Mouse (Mus musculus): ENCODE results near the gene Auts2. TPM values are rescaled to one million over a fixed set of nuclear protein-coding genes. Genes with fewer than 3 reads are reported as not detected.

Gene Auts2
- polyA plus RNA-seq, 1 experiment = 9.2 TPM

GRCm38 (mm10) chr5:131789601-131790000 is 753.5 kb downstream of the Auts2 start:
- Histone ChIP-seq H3K27me3 (replicated peaks; ENCODE audit: control insufficient read depth, insufficient read depth, low read length) (no peaks in the 10 kb centered on the region), H3K27ac (ENCODE audit: insufficient read depth, low read depth, low read length) (no peak overlapping the region), H3K4me1 (ENCODE audit: control insufficient read depth, insufficient read depth, low read length) (no peaks in the 10 kb centered on the region), H3K36me3 (ENCODE audit: control insufficient read depth, insufficient read depth, low read length) (no peaks in the 10 kb centered on the region), H3K4me3 (ENCODE audit: insufficient read depth, low read depth, low read length) (no peak overlapping the region)
- 64% methylated on average over 8 of the region's 8 CpGs for WGBS
- DNase-seq = no peak
- TF ChIP-seq CTCF (conservative IDR thresholded peaks at IDR 0.05; ENCODE audit: insufficient read depth, insufficient read length, low read depth, low read length) (no peak), POLR2A (IDR thresholded peaks at IDR 0.05; ENCODE audit: low read depth, low read length) (no peak)

GRCm38 (mm10) chr5:131788008-131788407 is 755.1 kb downstream of the Auts2 start:
- TF ChIP-seq POLR2A (IDR thresholded peaks at IDR 0.05; ENCODE audit: low read depth, low read length) (no peak), CTCF (conservative IDR thresholded peaks at IDR 0.05; ENCODE audit: insufficient read depth, insufficient read length, low read depth, low read length) (no peak)
- Histone ChIP-seq H3K27ac (ENCODE audit: insufficient read depth, low read depth, low read length) (no peak overlapping the region), H3K36me3 (ENCODE audit: control insufficient read depth, insufficient read depth, low read length) (no peaks in the 10 kb centered on the region), H3K4me1 (ENCODE audit: control insufficient read depth, insufficient read depth, low read length) (no peaks in the 10 kb centered on the region), H3K27me3 (replicated peaks; ENCODE audit: control insufficient read depth, insufficient read depth, low read length) (no peaks in the 10 kb centered on the region), H3K4me3 (ENCODE audit: insufficient read depth, low read depth, low read length) (no peak overlapping the region)
- WGBS = 66% methylated on average over 6 of the region's 6 CpGs
- DNase-seq = no peak

- 74% methylated on average over 3 of the region's 3 CpGs for WGBS
Measured at GRCm38 (mm10) chr5:131783241-131783640, 759.9 kb downstream of the Auts2 start.

GRCm38 (mm10) chr5:131781063-131781462 is 762.1 kb downstream of the Auts2 start:
- H3K36me3 ChIP-seq (ENCODE audit: control insufficient read depth, insufficient read depth, low read length) = no peaks in the 10 kb centered on the region
- H3K4me3 ChIP-seq (ENCODE audit: insufficient read depth, low read depth, low read length) = no peak overlapping the region
- H3K27ac ChIP-seq (ENCODE audit: insufficient read depth, low read depth, low read length) = no peak overlapping the region
- no peak for DNase-seq
- WGBS = 85% methylated on average over 14 of the region's 14 CpGs
- H3K4me1 ChIP-seq (ENCODE audit: control insufficient read depth, insufficient read depth, low read length) = no peaks in the 10 kb centered on the region
- no peaks in the 10 kb centered on the region for H3K27me3 ChIP-seq (replicated peaks; ENCODE audit: control insufficient read depth, insufficient read depth, low read length)
- TF ChIP-seq CTCF (conservative IDR thresholded peaks at IDR 0.05; ENCODE audit: insufficient read depth, insufficient read length, low read depth, low read length) (no peak), POLR2A (IDR thresholded peaks at IDR 0.05; ENCODE audit: low read depth, low read length) (no peak)

More at GRCm38 (mm10) chr5:131783241-131783640, 759.9 kb downstream of the Auts2 start:
- Histone ChIP-seq H3K27me3 (replicated peaks; ENCODE audit: control insufficient read depth, insufficient read depth, low read length) (no peaks in the 10 kb centered on the region), H3K4me3 (ENCODE audit: insufficient read depth, low read depth, low read length) (no peak overlapping the region), H3K27ac (ENCODE audit: insufficient read depth, low read depth, low read length) (no peak overlapping the region), H3K4me1 (ENCODE audit: control insufficient read depth, insufficient read depth, low read length) (no peaks in the 10 kb centered on the region), H3K36me3 (ENCODE audit: control insufficient read depth, insufficient read depth, low read length) (no peaks in the 10 kb centered on the region)
- no peak for DNase-seq
- TF ChIP-seq POLR2A (IDR thresholded peaks at IDR 0.05; ENCODE audit: low read depth, low read length) (no peak), CTCF (conservative IDR thresholded peaks at IDR 0.05; ENCODE audit: insufficient read depth, insufficient read length, low read depth, low read length) (no peak)

GRCm38 (mm10) chr5:131779171-131779570 is 764.0 kb downstream of the Auts2 start:
- no peak overlapping the region for H3K4me3 ChIP-seq (ENCODE audit: insufficient read depth, low read depth, low read length)
- TF ChIP-seq CTCF (conservative IDR thresholded peaks at IDR 0.05; ENCODE audit: insufficient read depth, insufficient read length, low read depth, low read length) (no peak), POLR2A (IDR thresholded peaks at IDR 0.05; ENCODE audit: low read depth, low read length) (no peak)

GRCm38 (mm10) chr5:131775672-131776071 is 767.5 kb downstream of the Auts2 start:
- TF ChIP-seq CTCF (conservative IDR thresholded peaks at IDR 0.05; ENCODE audit: insufficient read depth, insufficient read length, low read depth, low read length) = no peak
- TF ChIP-seq POLR2A (IDR thresholded peaks at IDR 0.05; ENCODE audit: low read depth, low read length) = no peak
- Histone ChIP-seq H3K4me3 (ENCODE audit: insufficient read depth, low read depth, low read length) (no peak overlapping the region), H3K36me3 (ENCODE audit: control insufficient read depth, insufficient read depth, low read length) (no peaks in the 10 kb centered on the region), H3K27me3 (replicated peaks; ENCODE audit: control insufficient read depth, insufficient read depth, low read length) (no peaks in the 10 kb centered on the region), H3K27ac (ENCODE audit: insufficient read depth, low read depth, low read length) (no peak overlapping the region), H3K4me1 (ENCODE audit: control insufficient read depth, insufficient read depth, low read length) (no peaks in the 10 kb centered on the region)
- no peak for DNase-seq
- WGBS = 67% methylated on average over 5 of the region's 5 CpGs

More at GRCm38 (mm10) chr5:131779171-131779570, 764.0 kb downstream of the Auts2 start:
- no peak for DNase-seq
- H3K4me1 ChIP-seq (ENCODE audit: control insufficient read depth, insufficient read depth, low read length) = no peaks in the 10 kb centered on the region
- no peak overlapping the region for H3K27ac ChIP-seq (ENCODE audit: insufficient read depth, low read depth, low read length)
- H3K27me3 ChIP-seq (replicated peaks; ENCODE audit: control insufficient read depth, insufficient read depth, low read length) = no peaks in the 10 kb centered on the region
- H3K36me3 ChIP-seq (ENCODE audit: control insufficient read depth, insufficient read depth, low read length) = no peaks in the 10 kb centered on the region

- Histone ChIP-seq H3K27ac (ENCODE audit: insufficient read depth, low read depth, low read length) (no peak overlapping the region), H3K4me1 (ENCODE audit: control insufficient read depth, insufficient read depth, low read length) (no peaks in the 10 kb centered on the region), H3K4me3 (ENCODE audit: insufficient read depth, low read depth, low read length) (no peak overlapping the region), H3K27me3 (replicated peaks; ENCODE audit: control insufficient read depth, insufficient read depth, low read length) (no peaks in the 10 kb centered on the region), H3K36me3 (ENCODE audit: control insufficient read depth, insufficient read depth, low read length) (no peaks in the 10 kb centered on the region)
- 42% methylated on average over 12 of the region's 12 CpGs for WGBS
- no peak for DNase-seq
- TF ChIP-seq CTCF (conservative IDR thresholded peaks at IDR 0.05; ENCODE audit: insufficient read depth, insufficient read length, low read depth, low read length) (no peak), POLR2A (IDR thresholded peaks at IDR 0.05; ENCODE audit: low read depth, low read length) (no peak)
Measured at GRCm38 (mm10) chr5:131775222-131775621, 767.9 kb downstream of the Auts2 start.

Measured in kidney, adult 2 months (tissue).